Mouse (Mus musculus): ENCODE data around the gene Surf6. TPM values are rescaled to one million over a fixed set of nuclear protein-coding genes. Genes with fewer than 3 reads are reported as not detected.
"Not testable (repeated sequence)": the region's sequence is repeated elsewhere in the genome, so short reads cannot be mapped to it uniquely, and the experiment has no call there.

Gene Surf6
- polyA plus RNA-seq, 1 experiment from 2014 or later: 35.2 TPM

- DNase-seq (ENCODE audit: low spot score): peak; percentile 98
- peak within 1 kb of the TSS; percentile 98 for H3K27ac ChIP-seq (replicated peaks)
- H3K36me3 ChIP-seq: peaks cover 76% of the 10 kb centered on the region
- WGBS: under 1% methylated on average over 74 of the region's 74 CpGs
- H3K9me3 ChIP-seq (replicated peaks): no peaks in the 10 kb centered on the region
- H3K27me3 ChIP-seq (ENCODE audit: low read depth, poor library complexity, severe bottlenecking): no peaks in the 10 kb centered on the region
- H3K4me1 ChIP-seq: peaks cover 47% of the 10 kb centered on the region
- peak within 1 kb of the TSS; percentile 93 for H3K4me3 ChIP-seq
Observed at GRCm38 (mm10) chr2:26910124-26910993, 7.7 kb upstream of the Surf6 start, which contains the start of the genes Med22 and Rpl7a. Gene Med22 (minus strand): TSS chr2:26910677. Gene Rpl7a (plus strand): TSS chr2:26910764.

- Histone ChIP-seq H3K4me1 (peaks cover 39% of the 10 kb centered on the region), H3K4me3 (peak overlapping the region; percentile 93), H3K36me3 (peaks cover 80% of the 10 kb centered on the region), H3K27me3 (ENCODE audit: low read depth, poor library complexity, severe bottlenecking) (no peaks in the 10 kb centered on the region), H3K27ac (replicated peaks) (peak overlapping the region; percentile 98), H3K9me3 (replicated peaks) (no peaks in the 10 kb centered on the region)
- no peak for DNase-seq (ENCODE audit: low spot score)
Observed at GRCm38 (mm10) chr2:26909387-26909784, 6.7 kb upstream of the Surf6 start.

GRCm38 (mm10) chr2:26908710-26909386 lies 6.2 kb upstream of the Surf6 start:
- 91% methylated on average over 18 of the region's 18 CpGs for WGBS
- no peak overlapping the region; the same call in 1 of the 2 replicates for H3K27ac ChIP-seq (replicated peaks)
- H3K27me3 ChIP-seq (ENCODE audit: low read depth, poor library complexity, severe bottlenecking): no peaks in the 10 kb centered on the region
- H3K9me3 ChIP-seq (replicated peaks): no peaks in the 10 kb centered on the region
- no peak for DNase-seq (ENCODE audit: low spot score)
- H3K4me3 ChIP-seq: peak overlapping the region; percentile 93
- H3K36me3 ChIP-seq: peaks cover 78% of the 10 kb centered on the region
- H3K4me1 ChIP-seq: peaks cover 41% of the 10 kb centered on the region

- H3K27ac ChIP-seq (replicated peaks): no peak overlapping the region
- DNase-seq (ENCODE audit: low spot score): peak; percentile 51
- H3K4me1 ChIP-seq: peaks cover 45% of the 10 kb centered on the region
- peaks cover 60% of the 10 kb centered on the region for H3K36me3 ChIP-seq
- 71% methylated on average over 4 of the region's 4 CpGs for WGBS
- H3K9me3 ChIP-seq (replicated peaks): no peaks in the 10 kb centered on the region
- no peaks in the 10 kb centered on the region for H3K27me3 ChIP-seq (ENCODE audit: low read depth, poor library complexity, severe bottlenecking)
- no peak overlapping the region for H3K4me3 ChIP-seq
Observed at GRCm38 (mm10) chr2:26907109-26907508, 4.4 kb upstream of the Surf6 start.

DNA sequence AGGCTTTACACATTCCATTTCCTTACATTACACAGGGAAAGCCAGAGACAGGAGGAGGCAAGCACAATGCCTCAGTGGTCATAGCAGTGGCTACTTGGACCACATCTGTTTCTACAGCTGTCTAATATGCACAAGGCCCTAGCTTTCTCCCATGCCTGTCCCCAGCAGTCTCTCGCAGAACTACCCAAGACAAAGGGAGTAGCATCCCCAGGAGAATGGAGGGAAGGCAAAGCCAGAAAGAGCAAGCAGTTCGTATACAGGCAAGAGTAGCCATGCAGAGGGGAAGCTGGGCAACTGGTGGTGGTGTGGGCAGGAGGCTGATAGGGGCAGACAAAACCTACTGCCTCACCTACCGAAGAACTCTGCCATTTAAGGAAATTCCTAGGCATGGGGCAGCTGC lies 3.8 kb upstream of the Surf6 start:
- Histone ChIP-seq H3K36me3 (peaks cover 53% of the 10 kb centered on the region), H3K4me1 (peaks cover 45% of the 10 kb centered on the region), H3K27me3 (ENCODE audit: low read depth, poor library complexity, severe bottlenecking) (no peaks in the 10 kb centered on the region), H3K4me3 (no peak overlapping the region), H3K27ac (replicated peaks) (no peak overlapping the region), H3K9me3 (replicated peaks) (no peaks in the 10 kb centered on the region)
- no peak for DNase-seq (ENCODE audit: low spot score)
- WGBS: 94% methylated on average over 3 of the region's 3 CpGs

DNA sequence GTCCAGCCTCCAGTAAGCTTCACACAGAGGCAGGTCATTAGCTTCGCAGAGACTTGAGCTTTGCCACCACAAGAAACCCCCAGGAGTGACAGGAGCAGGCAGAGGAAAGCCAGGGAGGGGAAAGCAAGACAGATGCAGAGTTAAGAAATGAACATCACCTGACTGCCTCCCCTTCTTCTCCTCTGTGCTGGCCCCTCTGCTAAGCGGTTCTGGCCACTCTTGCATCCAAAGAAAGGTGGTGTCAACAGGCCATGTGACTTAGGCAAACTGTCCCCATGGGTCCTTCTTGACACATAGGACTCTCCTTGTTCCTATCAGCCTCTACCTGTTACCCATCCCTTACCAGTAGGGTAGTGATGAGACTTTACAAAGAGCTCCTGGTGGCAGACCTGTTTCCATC lies 3.3 kb upstream of the Surf6 start:
- DNase-seq (ENCODE audit: low spot score): no peak
- Histone ChIP-seq H3K9me3 (replicated peaks) (no peaks in the 10 kb centered on the region), H3K27me3 (ENCODE audit: low read depth, poor library complexity, severe bottlenecking) (no peaks in the 10 kb centered on the region), H3K4me3 (no peak overlapping the region), H3K36me3 (peaks cover 49% of the 10 kb centered on the region), H3K27ac (replicated peaks) (no peak overlapping the region), H3K4me1 (peaks cover 49% of the 10 kb centered on the region)
- 82% methylated on average over 2 of the region's 2 CpGs for WGBS

- Histone ChIP-seq H3K4me1 (peaks cover 36% of the 10 kb centered on the region), H3K9me3 (replicated peaks) (no peaks in the 10 kb centered on the region), H3K36me3 (peaks cover 66% of the 10 kb centered on the region), H3K27me3 (ENCODE audit: low read depth, poor library complexity, severe bottlenecking) (no peaks in the 10 kb centered on the region), H3K27ac (replicated peaks) (peak overlapping the region; percentile 87), H3K4me3 (peak overlapping the region; percentile 87)
- WGBS: 22% methylated on average over 7 of the region's 7 CpGs
- DNase-seq (ENCODE audit: low spot score): no peak
Observed at GRCm38 (mm10) chr2:26903311-26903710, 632 bp upstream of the Surf6 start.

GRCm38 (mm10) chr2:26901834-26902400 lies 762 bp downstream of the Surf6 start:
- peak overlapping the region; percentile 87 for H3K27ac ChIP-seq (replicated peaks)
- no peaks in the 10 kb centered on the region for H3K27me3 ChIP-seq (ENCODE audit: low read depth, poor library complexity, severe bottlenecking)
- peaks cover 30% of the 10 kb centered on the region for H3K4me1 ChIP-seq
- no peak for DNase-seq (ENCODE audit: low spot score)
- H3K4me3 ChIP-seq: peak overlapping the region; percentile 87
- H3K36me3 ChIP-seq: peaks cover 66% of the 10 kb centered on the region
- WGBS: 14% methylated on average over 7 of the region's 7 CpGs
- no peaks in the 10 kb centered on the region for H3K9me3 ChIP-seq (replicated peaks)

DNA sequence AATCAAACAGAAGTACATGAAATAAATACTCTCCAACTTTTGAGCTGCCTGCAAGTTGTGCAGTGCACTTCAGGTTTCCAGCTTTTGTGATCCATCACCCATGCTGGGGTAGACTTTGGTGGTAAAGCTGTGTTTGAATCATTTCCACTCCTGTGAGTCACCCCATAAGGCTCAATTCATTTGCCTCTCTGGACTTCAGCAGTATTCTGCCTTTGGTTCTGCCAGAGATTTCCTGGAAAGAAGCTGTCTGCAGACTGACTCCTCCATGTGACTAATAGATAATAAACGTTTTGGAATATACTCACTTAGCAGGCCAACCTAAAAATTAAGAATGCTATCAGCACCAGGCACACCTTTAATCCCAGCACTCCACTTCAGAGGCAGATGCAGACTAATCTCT lies 1.9 kb downstream of the Surf6 start:
- peaks cover 66% of the 10 kb centered on the region for H3K36me3 ChIP-seq
- 70% methylated on average over 1 of the region's 1 CpGs for WGBS

DNA sequence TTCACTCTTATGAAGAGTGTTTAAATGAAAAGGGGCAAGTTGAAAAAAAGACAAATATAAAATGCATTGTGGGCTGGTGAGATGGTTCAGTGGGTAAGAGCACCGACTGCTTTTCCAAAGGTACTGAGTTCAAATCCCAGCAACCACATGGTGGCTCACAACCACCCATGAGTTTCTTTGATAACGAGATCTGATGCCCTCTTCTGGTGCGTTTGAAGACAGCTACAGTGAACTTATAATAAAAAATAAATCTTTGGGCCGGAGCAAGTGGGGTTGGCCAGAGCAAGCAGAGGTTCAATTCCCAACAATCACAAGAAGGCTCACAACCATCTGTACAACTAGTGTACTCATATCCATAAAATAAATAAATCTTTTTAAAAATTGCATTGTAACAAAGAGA lies 6.8 kb downstream of the Surf6 start:
- H3K9me3 ChIP-seq (replicated peaks): no peaks in the 10 kb centered on the region
- no peaks in the 10 kb centered on the region for H3K27me3 ChIP-seq (ENCODE audit: low read depth, poor library complexity, severe bottlenecking)
- peaks cover 96% of the 10 kb centered on the region for H3K36me3 ChIP-seq
- no peak overlapping the region for H3K27ac ChIP-seq (replicated peaks)
- 0 out of 2 replicates have a peak, but pooled peaks cover 3% of the 10 kb centered on the region for H3K4me1 ChIP-seq
- no peak for DNase-seq (ENCODE audit: low spot score)
- 93% methylated on average over 4 of the region's 4 CpGs for WGBS
- no peak overlapping the region for H3K4me3 ChIP-seq

More for the DNA sequence above, 1.9 kb downstream of the Surf6 start:
- H3K4me1 ChIP-seq: peaks cover 30% of the 10 kb centered on the region
- no peaks in the 10 kb centered on the region for H3K9me3 ChIP-seq (replicated peaks)
- H3K27me3 ChIP-seq (ENCODE audit: low read depth, poor library complexity, severe bottlenecking): no peaks in the 10 kb centered on the region
- no peak overlapping the region for H3K27ac ChIP-seq (replicated peaks)
- no peak overlapping the region for H3K4me3 ChIP-seq
- no peak for DNase-seq (ENCODE audit: low spot score)

GRCm38 (mm10) chr2:26886170-26886569 lies 16.5 kb downstream of the Surf6 start:
- Histone ChIP-seq H3K9me3 (replicated peaks) (peaks cover 14% of the 10 kb centered on the region; the same call in 1 of the 2 replicates), H3K36me3 (peaks cover 43% of the 10 kb centered on the region)
- not testable (repeated sequence) for H3K4me1 ChIP-seq; H3K27ac ChIP-seq (replicated peaks); H3K27me3 ChIP-seq (ENCODE audit: low read depth, poor library complexity, severe bottlenecking); DNase-seq (ENCODE audit: low spot score); H3K4me3 ChIP-seq
- WGBS: 61% methylated on average over 4 of the region's 4 CpGs

DNA sequence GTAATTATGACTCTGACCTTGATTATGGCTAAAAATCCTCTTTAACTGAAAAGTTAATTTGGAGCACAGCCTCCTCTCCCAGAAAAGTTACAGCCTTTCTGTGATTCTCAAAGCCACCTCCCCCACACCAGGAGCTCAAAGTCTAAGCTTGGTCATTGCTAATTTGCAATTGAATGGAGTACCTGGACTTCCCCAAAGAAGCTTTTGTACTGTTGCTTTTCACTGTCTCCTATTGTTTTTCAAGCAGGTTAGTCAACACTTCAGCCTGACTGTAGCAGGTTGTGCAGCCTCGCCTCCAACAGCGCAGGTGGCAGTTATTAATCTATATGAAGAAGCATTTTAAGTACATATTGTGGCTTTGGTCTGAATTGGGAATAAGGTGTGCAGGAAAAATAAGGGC lies 17.1 kb downstream of the Surf6 start:
- 79% methylated on average over 2 of the region's 2 CpGs for WGBS
- not testable (repeated sequence) for H3K4me1 ChIP-seq; DNase-seq (ENCODE audit: low spot score); H3K4me3 ChIP-seq; H3K27ac ChIP-seq (replicated peaks); H3K27me3 ChIP-seq (ENCODE audit: low read depth, poor library complexity, severe bottlenecking)
- H3K9me3 ChIP-seq (replicated peaks): peaks cover 14% of the 10 kb centered on the region; the same call in 1 of the 2 replicates
- H3K36me3 ChIP-seq: peaks cover 37% of the 10 kb centered on the region
